Mouse (Mus musculus) ES-Bruce4 (cell line): ENCODE measurements around the gene Nthl1.
A peak's percentile ranks its signal among the peaks of the same experiment; 100 is the strongest.

Experiments used
- CTCF ChIP-seq: IDR thresholded peaks from one replicate; pipeline ENCODE4 v1.8.1; 2011; ENCODE audit warnings: low read depth, low read length
- EP300 ChIP-seq: IDR thresholded peaks from 2 replicates; pipeline ENCODE4 v1.6.1; 2011; ENCODE audit warnings: low read depth, low read length; ENCODE audit not compliant: insufficient read depth
- POLR2A ChIP-seq: IDR thresholded peaks from one replicate; pipeline ENCODE4 v1.8.1; 2011; ENCODE audit warnings: low read length; ENCODE audit not compliant: insufficient read depth

DNA sequence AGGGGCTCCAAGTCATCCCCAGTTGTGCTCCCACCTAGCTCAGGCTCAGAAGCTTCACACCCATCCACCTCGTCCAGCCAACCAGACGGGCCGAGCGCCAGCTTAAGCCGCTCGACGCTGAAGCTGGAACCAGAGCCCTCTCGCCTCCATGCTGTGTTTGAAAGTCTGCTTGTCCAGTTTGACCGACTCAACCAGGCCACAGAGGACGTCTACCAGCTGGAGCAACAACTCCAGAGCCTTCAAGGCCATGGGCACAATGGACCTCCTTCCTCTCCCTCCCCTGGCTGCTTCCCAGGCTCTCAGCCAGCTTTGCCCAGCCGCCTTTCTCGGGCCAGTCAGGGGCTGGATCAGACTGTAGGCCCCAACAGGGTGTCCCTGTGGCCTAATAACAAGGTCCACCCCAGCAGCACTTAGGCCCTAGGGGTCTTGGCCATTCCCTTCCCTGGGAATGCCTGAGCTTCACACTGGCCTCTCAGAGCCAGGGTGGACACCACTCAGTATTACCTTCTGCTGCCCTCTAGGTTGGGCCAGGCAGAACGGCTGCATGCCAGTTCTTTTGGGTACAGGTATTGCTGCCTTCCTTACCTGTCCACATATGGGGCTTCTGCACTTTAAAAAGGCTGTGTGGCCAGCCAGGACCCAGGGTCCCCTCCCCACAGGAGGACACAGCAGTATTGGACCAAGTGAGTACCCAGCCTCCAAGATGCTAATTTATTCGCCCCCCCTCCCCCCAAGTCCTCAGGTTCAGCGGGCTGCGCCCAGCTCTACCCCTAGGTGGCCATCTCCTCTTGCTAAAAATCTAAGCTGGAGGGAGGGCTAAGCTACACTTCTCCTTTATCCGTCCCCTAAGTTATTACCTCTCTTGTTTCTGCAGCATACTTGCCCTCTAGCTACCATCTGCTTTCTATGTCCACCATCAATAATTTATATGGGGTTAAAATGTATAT, 37.1 kb upstream of the Nthl1 start:
- TF ChIP-seq CTCF = peak; percentile 24
- TF ChIP-seq POLR2A = no peak
- no peak for TF ChIP-seq EP300
